Mouse (Mus musculus): ENCODE results near the gene Ces1h.
"Not testable (repeated sequence)": the region's sequence is repeated elsewhere in the genome, so short reads cannot be mapped to it uniquely, and the experiment has no call there.

DNA sequence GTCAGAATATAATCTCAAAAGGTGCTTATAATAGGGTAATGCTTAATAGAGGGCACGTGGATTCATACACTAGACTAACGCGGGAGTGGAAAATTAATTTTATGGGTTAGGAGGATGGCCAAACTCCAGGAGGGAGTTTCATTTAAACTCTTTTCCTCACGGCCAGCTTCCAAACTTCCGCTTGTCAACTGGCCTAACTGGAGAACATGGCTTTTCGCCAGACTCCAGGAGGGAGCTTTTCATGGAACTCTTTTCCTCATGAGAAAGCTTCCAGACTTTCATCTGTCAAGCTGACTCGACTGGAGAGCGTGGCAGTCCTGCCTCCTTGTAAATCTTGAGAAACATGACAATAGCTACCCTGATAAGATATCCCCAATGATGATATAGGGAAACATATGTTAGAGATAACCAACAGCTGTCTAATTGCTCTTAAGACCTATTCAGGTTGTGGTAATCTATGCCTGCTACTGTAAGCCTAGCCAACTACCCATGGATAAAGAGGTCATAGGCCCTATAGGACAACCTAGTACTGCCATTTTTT is 14.6 kb upstream of the Ces1h start:
- TF ChIP-seq CTCF, EP300 (IDR thresholded peaks at IDR 0.05; ENCODE audit: low read depth): not testable (repeated sequence)

Data from liver, embryonic 14.5 days (tissue).